Mouse (Mus musculus): Measurements from ENCODE around the gene Eml1.

DNA sequence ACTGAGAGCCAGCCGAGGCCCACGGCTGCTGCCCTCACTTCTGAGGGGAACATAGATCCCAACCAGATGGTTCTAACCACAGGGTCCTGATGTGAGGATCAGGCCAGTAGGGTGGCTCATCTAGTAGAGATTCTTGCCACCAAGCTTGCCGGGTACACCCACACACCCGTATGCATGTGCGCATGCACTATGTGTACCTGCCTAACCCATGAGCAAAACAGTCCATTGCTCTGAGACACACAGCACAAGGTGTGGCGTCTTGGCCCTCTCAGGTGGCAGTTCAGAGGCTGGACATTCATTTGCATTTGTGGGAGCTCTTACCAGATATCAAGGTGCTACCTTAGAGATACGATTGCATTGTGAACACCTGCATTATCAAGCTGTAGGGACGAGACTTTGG lies 22.6 kb upstream of the Eml1 start:
- no peak for TF ChIP-seq CTCF (conservative IDR thresholded peaks at IDR 0.05; ENCODE audit: low read length)
- no peak for TF ChIP-seq NANOG (IDR thresholded peaks at IDR 0.05; ENCODE audit: borderline replicate concordance, low read length)
